ENCODE assay signal across 1 mouse cellular context in the genomic region with DNA sequence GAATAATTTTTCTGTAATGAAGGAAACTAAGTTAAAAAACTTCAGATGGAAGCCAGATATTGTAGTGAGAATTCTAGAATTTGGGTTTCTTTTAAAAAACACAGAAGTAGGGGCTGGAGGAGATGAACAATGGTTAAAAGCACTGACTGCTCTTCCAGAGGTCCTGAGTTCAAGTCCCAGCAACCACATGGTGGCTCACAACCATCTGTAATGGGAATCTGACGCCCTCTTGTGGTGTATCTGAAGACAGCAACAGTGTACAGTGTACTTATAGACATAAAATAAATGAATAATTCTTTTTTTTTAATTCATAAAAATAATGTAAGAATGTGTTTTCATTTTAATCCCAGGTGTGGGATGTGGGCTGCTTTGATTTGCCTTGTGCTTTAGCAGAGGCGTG.
TF ChIP-seq lines count a peak whose summit lies in the region.

No protein-coding gene starts in this region.

TF ChIP-seq in MEL, 35 proteins besides CTCF, POLR2A, EP300 and RAD21:
- TF ChIP-seq MYC (IDR thresholded peaks at IDR 0.05; ENCODE audit: low read depth, low read length) (peak; percentile 76; the same call in 1 of the 2 replicates), TBP (IDR thresholded peaks at IDR 0.05; ENCODE audit: low read depth, low read length) (no peak), USF2 (IDR thresholded peaks at IDR 0.05; ENCODE audit: borderline replicate concordance in 1 of 2, insufficient read depth in 1 of 2, low read depth in 1 of 2, low read length in 2 of 2) (no peak), CHD2 (IDR thresholded peaks at IDR 0.05; ENCODE audit: low read length) (no peak), MYB (IDR thresholded peaks at IDR 0.05; ENCODE audit: low read depth, low read length) (no peak), BHLHE40 (IDR thresholded peaks at IDR 0.05; ENCODE audit: borderline replicate concordance, low read depth, low read length) (no peak), MAFK (IDR thresholded peaks at IDR 0.05; ENCODE audit: borderline replicate concordance, low read depth, low read length) (no peak), ZNF384 (IDR thresholded peaks at IDR 0.05; ENCODE audit: low read depth, low read length) (0 out of 2 replicates have a peak, but pooled peaks have one; percentile 13), CHD1 (IDR thresholded peaks at IDR 0.05; ENCODE audit: low read depth, low read length) (no peak), TCF12 (IDR thresholded peaks at IDR 0.05; ENCODE audit: low read depth, low read length) (no peak), ZMIZ1 (IDR thresholded peaks at IDR 0.05; ENCODE audit: low read depth, low read length) (no peak), ELF1 (IDR thresholded peaks at IDR 0.05; ENCODE audit: low read depth, low read length) (no peak), USF1 (IDR thresholded peaks at IDR 0.05; ENCODE audit: low read depth, low read length) (no peak), UBTF (IDR thresholded peaks at IDR 0.05; ENCODE audit: borderline replicate concordance, insufficient read depth, low read depth, low read length) (no peak), GATA1 (IDR thresholded peaks at IDR 0.05; ENCODE audit: low read depth, low read length) (no peak), POLR2AphosphoS2 (IDR thresholded peaks at IDR 0.05; ENCODE audit: low read length) (no peak), E2F4 (IDR thresholded peaks at IDR 0.05; ENCODE audit: borderline replicate concordance, low read depth, low read length) (no peak), RCOR1 (IDR thresholded peaks at IDR 0.05; ENCODE audit: low read depth, low read length) (no peak), HCFC1 (IDR thresholded peaks at IDR 0.05; ENCODE audit: low read depth, low read length) (no peak), KAT2A (conservative IDR thresholded peaks at IDR 0.05; ENCODE audit: low read depth, low read length) (no peak), TAL1 (IDR thresholded peaks at IDR 0.05; ENCODE audit: low read length) (no peak), GABPA (IDR thresholded peaks at IDR 0.05; ENCODE audit: low read depth, low read length) (no peak), MAX (IDR thresholded peaks at IDR 0.05; ENCODE audit: low read length) (no peak), MXI1 (IDR thresholded peaks at IDR 0.05; ENCODE audit: low read depth, low read length) (no peak), ZC3H11A (IDR thresholded peaks at IDR 0.05; ENCODE audit: low read depth, low read length) (peak; percentile 40; the same call in 1 of the 2 replicates), NELFE (IDR thresholded peaks at IDR 0.05; ENCODE audit: low read depth, low read length) (no peak), ETS1 (IDR thresholded peaks at IDR 0.05; ENCODE audit: low read depth, low read length) (no peak), NRF1 (IDR thresholded peaks at IDR 0.05; ENCODE audit: insufficient read depth, low read depth, low read length, poor library complexity, severe bottlenecking) (no peak), POLR2AphosphoS5 (IDR thresholded peaks at IDR 0.05; ENCODE audit: borderline replicate concordance, low read depth, low read length) (no peak), ZKSCAN1 (IDR thresholded peaks at IDR 0.05; ENCODE audit: low read depth, low read length) (no peak), MAZ (IDR thresholded peaks at IDR 0.05; ENCODE audit: low read depth, low read length) (no peak), MEF2A (IDR thresholded peaks at IDR 0.05; ENCODE audit: extremely low read depth, insufficient replicate concordance, low read depth, low read length, poor library complexity, severe bottlenecking) (no peak), JUND (IDR thresholded peaks at IDR 0.05; ENCODE audit: low read depth, low read length) (0 out of 2 replicates have a peak, but pooled peaks have one; percentile 21), SIN3A (IDR thresholded peaks at IDR 0.05; ENCODE audit: low read length) (no peak), SMC3 (IDR thresholded peaks at IDR 0.05; ENCODE audit: low read depth, low read length) (peak; percentile 61)
